Mouse (Mus musculus) ES-E14 (cell line): ENCODE data around the gene Drc3. TPM values are rescaled to one million over a fixed set of nuclear protein-coding genes. Genes with fewer than 3 reads are reported as not detected.

Experiments
- DNase-seq: peaks from one replicate; pipeline ENCODE4 v3.0.0-alpha.2; 2013; ENCODE audit warnings: low read depth, low spot score
- H3K27ac ChIP-seq: 2 replicates; pipeline ENCODE4 v1.5.1; 2012; ENCODE audit warnings: low read depth, mild to moderate bottlenecking, low read length, moderate library complexity, mixed read lengths; ENCODE audit not compliant: poor library complexity, insufficient read depth, severe bottlenecking
- H3K36me3 ChIP-seq: 2 replicates; pipeline ENCODE4 v1.6.1; 2012; ENCODE audit warnings: mild to moderate bottlenecking, low read length, moderate library complexity, mixed read lengths; ENCODE audit not compliant: control insufficient read depth, poor library complexity, insufficient read depth, severe bottlenecking
- H3K4me1 ChIP-seq, 2 experiments: fragments of 150-350 bp in 1 of 2; sonication (generic) in 1 of 2; 2 replicates each; pipeline ENCODE4 v1.6.1; 2012; ENCODE audit warnings: low read length in 2 of 2, mild to moderate bottlenecking in 1 of 2, mixed read lengths in 1 of 2; ENCODE audit not compliant: control insufficient read depth in 2 of 2, insufficient read depth in 2 of 2, poor library complexity in 1 of 2
- H3K4me3 ChIP-seq, 2 experiments: fragments of 150-350 bp in 1 of 2; sonication (generic) in 1 of 2; 2 replicates each; pipeline ENCODE4 v1.5.1; 2012; ENCODE audit warnings: low read length in 2 of 2, low read depth in 1 of 2, mild to moderate bottlenecking in 1 of 2, mixed read lengths in 1 of 2; ENCODE audit not compliant: insufficient read depth in 1 of 2, poor library complexity in 1 of 2, severe bottlenecking in 1 of 2
- H3K9ac ChIP-seq: 2 replicates; pipeline ENCODE4 v1.6.1; 2012; ENCODE audit warnings: low read depth, mild to moderate bottlenecking, low read length, mixed read lengths; ENCODE audit not compliant: poor library complexity, insufficient read depth, severe bottlenecking
- H3K9me3 ChIP-seq: fragments of 150-350 bp; sonication (generic); 2 replicates; pipeline ENCODE4 v1.6.1; 2012; ENCODE audit warnings: low read depth, mild to moderate bottlenecking, low read length; ENCODE audit not compliant: control insufficient read depth, insufficient read depth
- CHD2 ChIP-seq: IDR thresholded peaks from 2 replicates; pipeline ENCODE4 v1.6.1; 2014; ENCODE audit warnings: mild to moderate bottlenecking, low read depth, low read length, inconsistent platforms
- HCFC1 ChIP-seq: IDR thresholded peaks from 2 replicates; pipeline ENCODE4 v1.6.1; 2012; ENCODE audit warnings: low read length, inconsistent platforms, borderline replicate concordance; ENCODE audit not compliant: insufficient read depth
- MAFK ChIP-seq: IDR thresholded peaks from 2 replicates; pipeline ENCODE4 v1.6.1; 2014; ENCODE audit warnings: mild to moderate bottlenecking, low read depth, low read length, inconsistent platforms; ENCODE audit not compliant: insufficient read depth
- ZC3H11A ChIP-seq: IDR thresholded peaks from 2 replicates; pipeline ENCODE4 v1.6.1; 2012; ENCODE audit warnings: low read depth, mild to moderate bottlenecking, inconsistent platforms, low read length, borderline replicate concordance
- ZNF384 ChIP-seq: IDR thresholded peaks from 2 replicates; pipeline ENCODE4 v1.6.1; 2012; ENCODE audit warnings: low read depth, low read length, inconsistent platforms
- in situ Hi-C, 2 experiments: fragments of 600-800 bp; cut with MboI; formaldehyde crosslinking; loops; one replicate each; pipeline ENCODE4 v1.15.1; 2025; ENCODE audit warnings: low sequenced_read_pairs in 2 of 2, inconsistent platforms in 1 of 2; ENCODE audit not compliant: unreplicated experiment in 2 of 2
- total RNA-seq: library from RNA; depleted of rRNA; stranded (reverse); fragments of 300-350 nt; gene quantifications from 2 replicates; pipeline ENCODE4 v1.2.3, GENCODE M21; 2012

Drc3 gene
- total RNA-seq, 1 experiment, result 1.9 TPM

DNA sequence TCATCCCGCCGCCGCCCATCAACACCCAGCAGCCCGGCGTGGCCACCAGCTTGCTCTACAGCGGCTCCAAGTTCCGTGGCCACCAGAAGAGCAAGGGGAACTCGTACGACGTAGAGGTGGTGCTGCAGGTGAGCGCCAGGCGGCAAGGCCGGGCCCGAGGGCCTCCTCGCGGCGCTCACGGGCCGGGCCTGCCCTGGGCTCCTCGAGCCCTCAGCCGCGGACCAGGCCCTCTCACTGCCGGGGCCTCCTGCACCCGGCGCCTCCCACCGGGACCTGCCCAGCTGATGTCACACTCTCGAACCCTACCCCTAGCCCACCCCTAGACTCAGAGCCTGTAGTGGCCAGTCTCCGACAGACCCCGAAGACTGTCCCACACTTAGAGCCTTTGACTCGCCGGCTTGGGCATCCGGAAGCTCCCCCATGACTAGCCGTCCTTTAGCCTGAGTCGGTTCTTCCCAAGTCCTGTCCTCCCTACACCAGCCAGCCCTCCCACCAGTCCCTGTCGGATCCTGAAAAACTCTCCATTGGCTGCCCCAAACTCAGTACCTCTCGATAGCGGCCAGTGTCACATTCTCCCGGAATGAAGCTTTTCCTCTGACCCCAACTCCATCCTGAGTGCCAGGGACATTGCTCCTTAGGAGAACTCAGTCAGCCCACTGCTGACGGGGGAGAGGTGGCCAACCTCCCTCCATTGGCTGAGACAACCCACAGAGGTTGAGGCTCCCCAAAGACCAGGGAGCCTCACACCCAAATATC lies 64.8 kb downstream of the Drc3 start, which contains the start of gene Atpaf2:
TSS of gene Atpaf2 (minus strand) at position 741 of the 756 bp plus-strand sequence.
- Histone ChIP-seq H3K27ac (peak within 1 kb of the TSS; percentile 65), H3K9ac (peak within 1 kb of the TSS; percentile 88), H3K4me3 (peak within 1 kb of the TSS; percentile 91 to 96), H3K36me3 (no peaks in the 10 kb centered on the region), H3K4me1 (peaks cover 0 to 3% of the 10 kb centered on the region in 2 experiments; a peak in 2 of 4 replicates), H3K9me3 (no peaks in the 10 kb centered on the region)
- in situ Hi-C loops, result no loop called here
- no peak for TF ChIP-seq HCFC1
- TF ChIP-seq ZNF384, result no peak
- no peak for TF ChIP-seq ZC3H11A
- TF ChIP-seq MAFK, result no peak
- DNase-seq, result no peak

GRCm38 (mm10) chr11:60418473-60418803 lies 65.3 kb downstream of the Drc3 start:
- DNase-seq, result no peak
- no peak overlapping the region for H3K27ac ChIP-seq
- peaks cover 0 to 5% of the 10 kb centered on the region in 2 experiments; a peak in 3 of 4 replicates for H3K4me1 ChIP-seq
- H3K36me3 ChIP-seq, result no peaks in the 10 kb centered on the region
- in situ Hi-C loops, result no loop called here
- H3K9me3 ChIP-seq, result no peaks in the 10 kb centered on the region
- H3K4me3 ChIP-seq, result peak overlapping the region; percentile 91 to 96
- no peak for TF ChIP-seq ZNF384
- no peak for TF ChIP-seq MAFK
- no peak for TF ChIP-seq ZC3H11A
- no peak for TF ChIP-seq HCFC1
- no peak for TF ChIP-seq CHD2
- peak overlapping the region; percentile 88 for H3K9ac ChIP-seq

DNA sequence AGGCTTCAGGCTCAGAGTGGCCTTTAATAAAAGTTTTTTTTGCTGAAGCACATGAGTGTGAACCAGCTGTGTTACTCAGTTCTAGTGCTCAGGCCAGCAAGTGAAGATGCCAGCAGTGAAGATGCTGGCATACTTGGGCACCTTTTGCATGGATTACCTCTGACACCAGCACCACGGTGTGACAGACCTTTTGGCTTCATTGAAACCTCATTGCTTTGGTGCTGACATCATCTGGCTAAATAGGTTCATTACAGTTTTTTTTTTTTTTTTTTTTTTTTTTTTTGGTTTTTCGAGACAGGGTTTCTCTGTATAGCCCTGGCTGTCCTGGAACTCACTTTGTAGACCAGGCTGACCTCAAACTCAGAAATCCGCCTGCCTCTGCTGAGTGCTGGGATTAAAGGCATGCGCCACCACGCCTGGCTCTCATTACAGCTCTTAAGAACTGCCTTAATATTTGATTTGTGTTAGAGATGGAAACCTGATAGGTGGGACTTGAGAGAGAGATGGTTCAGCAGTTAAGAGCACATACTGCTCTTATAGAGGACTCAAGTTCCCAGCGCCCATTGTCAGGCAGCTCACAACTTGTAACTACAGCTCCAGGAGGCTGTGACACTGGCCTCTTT lies 69.0 kb downstream of the Drc3 start:
- in situ Hi-C loops, result no loop called here
- H3K36me3 ChIP-seq, result no peaks in the 10 kb centered on the region; the same call in 1 of the 2 replicates
- no peak overlapping the region for H3K27ac ChIP-seq
- no peak for DNase-seq
- TF ChIP-seq CHD2 (no peak), ZNF384 (peak; percentile 94), HCFC1 (no peak)
- H3K9ac ChIP-seq, result no peak overlapping the region
- no peaks in the 10 kb centered on the region for H3K9me3 ChIP-seq
- H3K4me1 ChIP-seq, result peaks cover 0 to 5% of the 10 kb centered on the region in 2 experiments; a peak in 3 of 4 replicates
- no peak overlapping the region for H3K4me3 ChIP-seq

DNA sequence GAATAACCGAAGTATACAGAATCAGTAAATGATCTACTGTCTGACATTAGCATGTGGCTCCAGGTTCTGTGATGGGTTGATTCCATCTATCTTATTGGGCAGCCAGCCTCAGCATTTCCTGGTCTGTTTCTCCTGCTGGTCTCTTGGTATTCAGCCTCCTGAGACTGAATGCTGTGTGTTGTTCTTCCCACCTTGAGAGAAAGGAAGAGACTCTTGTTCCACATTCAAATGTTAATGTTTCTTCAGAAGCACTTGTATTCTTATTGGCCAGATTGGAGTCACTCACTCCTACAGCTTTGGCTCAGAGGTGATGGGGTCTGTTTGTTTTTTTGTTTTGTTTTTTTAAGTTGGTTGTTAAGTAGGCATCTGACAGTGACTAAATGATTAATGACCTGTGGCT lies 69.9 kb downstream of the Drc3 start:
- Histone ChIP-seq H3K9me3 (no peaks in the 10 kb centered on the region), H3K36me3 (no peaks in the 10 kb centered on the region; the same call in 1 of the 2 replicates), H3K4me3 (no peak overlapping the region), H3K4me1 (peaks cover 0 to 5% of the 10 kb centered on the region in 2 experiments; a peak in 3 of 4 replicates), H3K27ac (peak overlapping the region; percentile 27; the same call in 1 of the 2 replicates), H3K9ac (no peak overlapping the region)
- in situ Hi-C loops, result no loop called here
- TF ChIP-seq ZC3H11A, result no peak
- DNase-seq, result peak; percentile 33

DNA sequence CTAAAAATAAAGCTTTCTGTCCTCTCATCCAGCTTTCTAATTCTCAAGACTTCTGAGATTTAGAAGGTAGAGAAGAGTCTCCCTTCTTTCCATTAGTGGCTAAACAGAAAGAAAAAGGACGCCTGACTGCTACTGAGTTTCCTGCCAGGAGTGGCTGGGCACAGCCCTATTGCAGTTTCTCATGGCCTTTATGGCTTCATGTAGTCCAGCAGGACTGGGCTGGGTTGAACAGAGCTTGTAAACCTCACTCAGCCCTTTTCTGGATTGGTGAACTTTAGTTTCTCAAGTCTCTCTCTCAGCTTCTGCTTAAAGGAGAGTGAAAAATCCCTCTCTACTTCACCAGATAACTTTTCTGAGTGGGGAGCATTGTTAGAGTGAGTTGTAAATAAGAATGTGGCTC lies 73.3 kb downstream of the Drc3 start:
- Histone ChIP-seq H3K36me3 (peaks cover 2% of the 10 kb centered on the region), H3K4me3 (no peak overlapping the region), H3K4me1 (peaks cover 0 to 5% of the 10 kb centered on the region in 2 experiments; a peak in 3 of 4 replicates), H3K27ac (no peak overlapping the region), H3K9ac (no peak overlapping the region), H3K9me3 (no peaks in the 10 kb centered on the region)
- TF ChIP-seq ZC3H11A, result no peak
- no peak for TF ChIP-seq ZNF384
- no peak for TF ChIP-seq MAFK
- no peak for TF ChIP-seq HCFC1
- in situ Hi-C loops, result no loop called here
- no peak for DNase-seq
